Mouse (Mus musculus) C2C12 (cell line): ENCODE measurements around the gene Slc36a3.
"Not testable (repeated sequence)": the region's sequence is repeated elsewhere in the genome, so short reads cannot be mapped to it uniquely, and the experiment has no call there.

Experiments
- CEBPB ChIP-seq: IDR thresholded peaks from one replicate; pipeline ENCODE4 v1.6.1; 2011; ENCODE audit warnings: low read depth, mild to moderate bottlenecking, control low read depth, moderate library complexity
- CTCF ChIP-seq: IDR thresholded peaks from one replicate; pipeline ENCODE4 v1.5.1; 2011; ENCODE audit not compliant: control insufficient read depth, insufficient read depth, insufficient read length
- FOSL1 ChIP-seq: IDR thresholded peaks from one replicate; pipeline ENCODE4 v1.8.0; 2011; ENCODE audit warnings: mild to moderate bottlenecking, low read length; ENCODE audit not compliant: poor library complexity, insufficient read depth, severe bottlenecking
- MAX ChIP-seq: IDR thresholded peaks from one replicate; pipeline ENCODE4 v1.6.1; 2011; ENCODE audit warnings: mild to moderate bottlenecking, control low read depth
- MYOD1 ChIP-seq: IDR thresholded peaks from one replicate; pipeline ENCODE4 v1.6.1; 2011; ENCODE audit warnings: low read depth; ENCODE audit not compliant: control insufficient read depth, insufficient read length

- not testable (repeated sequence) for TF ChIP-seq CTCF, CEBPB, FOSL1, MYOD1, MAX
Observed at GRCm38 (mm10) chr11:55096296-55096695, 55.2 kb downstream of the Slc36a3 start.
